Mouse (Mus musculus) ES-Bruce4 (cell line): ENCODE results near the gene Rps8.

ENCODE experiments used
- CTCF ChIP-seq: IDR thresholded peaks from one replicate; pipeline ENCODE4 v1.8.1; 2011; ENCODE audit warnings: low read depth, low read length
- EP300 ChIP-seq: IDR thresholded peaks from 2 replicates; pipeline ENCODE4 v1.6.1; 2011; ENCODE audit warnings: low read depth, low read length; ENCODE audit not compliant: insufficient read depth
- POLR2A ChIP-seq: IDR thresholded peaks from one replicate; pipeline ENCODE4 v1.8.1; 2011; ENCODE audit warnings: low read length; ENCODE audit not compliant: insufficient read depth

DNA sequence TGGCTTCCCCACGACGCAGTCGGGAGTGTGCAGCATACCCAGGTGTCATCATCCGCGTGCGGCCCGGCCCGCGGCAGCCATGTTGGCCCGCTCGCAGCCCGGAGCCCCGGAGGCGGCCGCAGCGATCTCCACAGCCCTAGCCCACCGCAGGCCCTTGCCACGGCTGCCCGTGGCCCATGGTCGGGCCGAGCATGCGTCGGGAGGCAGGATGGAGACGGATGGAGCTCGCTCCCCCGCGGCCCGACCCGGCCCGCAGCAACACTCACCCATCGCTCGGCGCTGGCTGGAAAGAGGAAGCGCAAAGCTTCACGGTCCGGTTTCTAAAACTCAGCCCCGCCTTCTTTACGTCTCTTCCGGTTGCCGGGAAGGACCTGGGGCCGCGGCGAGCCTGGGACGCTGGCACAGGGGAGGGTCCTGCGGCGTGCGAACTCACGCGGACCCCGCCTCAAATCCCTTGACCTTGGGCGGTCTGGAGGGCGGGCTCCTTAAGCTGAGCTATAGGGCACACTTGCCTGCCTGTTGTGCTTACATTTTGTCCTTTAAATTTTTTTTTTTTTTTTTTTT, at the start of gene Rps8:
- TF ChIP-seq EP300 (0 out of 2 replicates have a peak, but pooled peaks have one; percentile 50), POLR2A (peak; percentile 81), CTCF (no peak)
